Mouse (Mus musculus) E14TG2a.4 (cell line): ENCODE results near the gene Gstm3.

Experiments used
- CTCF ChIP-seq: conservative IDR thresholded peaks from 2 replicates; pipeline ENCODE4 v1.5.1; 2014; ENCODE audit warnings: low read length
- POU5F1 ChIP-seq: IDR thresholded peaks from 2 replicates; pipeline ENCODE4 v1.6.1; 2014; ENCODE audit warnings: low read length, borderline replicate concordance

DNA sequence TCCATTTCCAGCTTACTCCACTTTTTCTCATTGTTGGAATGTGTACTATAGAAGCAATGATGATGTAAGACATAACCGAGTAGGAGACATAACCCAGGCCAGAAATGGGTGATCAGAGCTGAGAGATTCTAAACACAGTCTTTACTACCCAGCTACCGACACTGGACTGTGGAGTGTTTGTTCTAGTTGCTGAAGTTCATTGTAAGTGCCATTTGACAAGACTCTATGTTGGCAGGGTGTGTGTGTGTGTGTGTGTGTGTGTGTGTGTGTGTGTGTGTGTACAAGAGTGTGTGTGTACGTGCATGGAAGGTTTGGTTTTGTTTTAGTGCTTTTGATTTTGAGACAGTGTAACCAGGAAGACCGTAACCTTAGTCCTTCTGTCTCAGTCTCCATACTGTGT lies 39.4 kb downstream of the Gstm3 start:
- TF ChIP-seq CTCF (no peak), POU5F1 (no peak)
